Mouse (Mus musculus): ENCODE measurements around the gene Atf7. TPM values are rescaled to one million over a fixed set of nuclear protein-coding genes. Genes with fewer than 3 reads are reported as not detected.

The Atf7 gene
- total RNA-seq, 4 experiments from 2014 or later, result 40.8 to 44.8 (median 42.6) TPM

DNA sequence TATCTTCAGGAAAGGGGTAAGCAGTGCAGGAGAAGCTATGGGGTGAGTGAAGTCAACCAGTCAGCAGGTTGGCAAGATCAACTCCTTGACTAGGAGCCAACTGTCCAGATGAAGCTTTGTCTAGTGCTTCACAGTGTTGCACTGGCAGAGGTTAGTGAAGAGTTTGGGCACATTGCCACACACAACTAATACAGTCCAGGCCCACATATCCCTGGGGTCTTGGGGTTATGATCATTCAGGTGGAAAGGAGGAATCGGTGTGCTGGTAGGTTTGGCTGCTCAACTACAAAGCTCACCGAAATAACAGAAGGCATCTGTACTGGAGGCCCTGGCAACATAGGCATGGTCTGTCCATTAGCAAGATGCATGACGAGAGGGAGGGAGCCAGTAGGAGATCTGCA is 77.8 kb downstream of the Atf7 start:
- no peak for DNase-seq (ENCODE audit: low spot score in 2 of 2)

DNA sequence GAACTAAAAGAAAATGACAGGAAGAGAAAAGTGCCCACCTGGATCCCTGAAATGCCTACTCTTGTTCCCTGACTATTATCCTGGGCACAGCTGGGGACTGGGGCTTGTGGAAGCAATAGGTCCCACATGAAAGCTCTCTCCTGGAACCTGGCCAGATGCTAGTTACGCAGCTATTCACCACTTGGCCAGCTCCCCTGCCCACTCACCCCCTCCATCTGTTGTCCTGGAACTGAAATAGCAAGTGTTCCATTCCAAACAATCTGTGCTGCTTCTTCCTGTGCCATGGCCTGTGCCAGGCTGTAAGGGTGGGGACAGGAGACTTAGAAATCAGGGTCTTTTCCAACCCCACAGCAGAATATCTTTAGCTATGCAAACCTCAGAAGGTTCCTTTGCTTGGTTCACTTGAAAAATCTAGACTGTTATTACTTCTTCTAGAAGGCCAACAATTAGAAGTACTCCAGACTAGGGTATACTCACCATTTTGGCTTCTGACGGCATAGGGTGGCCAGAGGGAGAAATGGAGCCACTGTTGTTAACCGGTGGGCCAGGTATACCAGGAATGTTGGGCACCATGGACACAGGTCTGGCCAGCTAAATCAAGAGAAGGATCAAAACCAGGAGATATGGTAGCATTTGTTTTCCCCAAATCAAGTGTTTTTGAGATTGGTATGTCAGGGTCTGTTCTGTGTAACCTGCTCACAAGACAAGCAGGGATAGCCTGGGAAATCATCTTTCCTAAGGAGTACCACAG is 78.4 kb downstream of the Atf7 start:
- DNase-seq (ENCODE audit: low spot score in 2 of 2), result peak; percentile 54 to 91

DNA sequence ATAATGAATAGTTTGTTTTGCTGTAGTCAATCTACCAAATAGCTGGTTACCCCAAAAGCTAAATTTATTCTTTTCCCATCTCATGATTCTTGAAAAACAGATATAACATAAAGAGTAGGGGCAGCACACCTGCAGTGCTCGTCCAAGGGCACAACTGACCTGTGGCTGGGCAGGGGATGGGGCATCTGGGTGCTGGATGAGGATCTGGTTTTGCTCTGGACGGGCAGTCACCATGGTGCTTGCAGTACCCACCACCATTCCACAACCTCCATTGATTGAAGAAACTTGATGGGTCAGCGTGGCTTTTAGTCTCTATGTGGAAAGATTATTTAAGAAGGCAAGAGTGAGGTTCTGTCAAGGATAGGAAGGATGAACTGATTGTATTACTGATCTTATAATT is 79.0 kb downstream of the Atf7 start:
- no peak for DNase-seq (ENCODE audit: low spot score in 2 of 2)

DNA sequence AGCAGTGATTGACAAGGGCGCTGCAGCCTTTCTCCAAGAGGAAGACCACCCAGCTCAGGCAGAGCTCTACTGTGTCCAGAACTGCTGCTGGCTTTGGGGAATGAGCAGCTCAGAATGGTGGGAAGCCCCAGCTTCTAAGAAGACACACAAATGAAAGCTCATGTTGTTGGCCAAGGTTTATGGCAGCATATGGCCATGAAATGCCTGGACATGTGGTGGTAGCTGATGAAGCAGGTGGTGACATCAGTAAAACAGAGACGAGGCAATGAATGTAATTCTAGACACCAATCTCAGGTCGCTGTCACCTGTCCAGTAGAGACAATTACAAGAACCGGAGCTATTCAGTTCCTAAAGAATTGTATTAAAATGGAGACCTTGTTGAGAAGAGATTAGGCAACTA is 80.5 kb downstream of the Atf7 start:
- DNase-seq (ENCODE audit: low spot score in 2 of 2), result no peak

DNA sequence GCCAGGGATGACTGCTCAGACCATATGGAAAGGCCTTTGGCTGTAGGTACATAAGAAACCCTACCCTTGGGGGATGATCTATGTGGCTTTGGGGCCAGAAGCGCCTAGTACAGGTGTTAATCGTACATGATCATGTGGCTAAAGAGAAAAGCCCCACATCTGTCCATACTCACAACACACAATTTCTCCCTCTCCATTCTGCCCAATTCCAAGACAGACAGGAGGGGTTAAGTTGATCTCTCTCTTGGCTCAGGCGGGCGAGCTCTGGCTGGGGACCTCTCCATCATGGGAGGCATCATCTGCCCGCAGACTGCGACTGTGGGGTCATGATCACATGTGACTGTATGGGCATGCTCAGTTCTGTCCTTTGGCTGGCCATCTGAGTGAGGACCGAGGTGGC is 91.3 kb downstream of the Atf7 start:
- DNase-seq (ENCODE audit: low spot score in 2 of 2), result no peak

DNA sequence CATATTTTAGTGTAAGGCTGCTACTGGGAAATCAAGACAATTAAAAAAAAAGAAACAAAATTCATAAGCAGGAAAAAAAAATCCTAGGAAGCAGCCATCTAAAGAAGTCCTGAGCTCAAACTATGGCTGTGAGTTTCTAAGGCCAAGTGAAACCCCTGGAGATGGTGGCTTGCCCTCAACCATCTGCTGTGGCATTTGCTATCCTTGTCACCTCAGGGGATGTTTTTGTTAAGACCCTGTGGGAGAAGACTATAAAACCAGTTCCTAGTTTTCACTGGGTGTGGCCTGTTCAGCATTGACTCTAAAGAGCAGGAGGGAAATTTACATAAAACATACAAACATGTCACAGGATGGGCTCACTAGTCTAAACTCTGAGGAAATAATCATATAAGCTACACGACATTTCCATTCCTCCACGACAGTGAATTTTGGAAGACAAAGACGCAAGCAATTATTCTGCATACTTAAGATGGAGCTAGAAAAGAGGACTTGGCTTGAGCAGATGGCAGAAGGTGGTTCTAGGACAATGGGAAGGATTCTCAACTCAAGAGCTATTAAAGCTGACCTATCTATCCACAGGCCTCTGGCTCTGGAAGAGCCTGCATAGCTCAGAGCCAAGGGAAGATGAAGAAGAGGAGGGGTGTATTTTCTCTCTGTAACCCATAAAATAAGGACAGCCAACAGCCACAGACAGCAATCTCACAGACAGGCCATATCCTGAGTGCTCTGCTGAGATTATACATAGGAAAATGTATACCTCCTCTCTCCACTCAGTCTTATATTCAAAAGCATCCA is 93.0 kb downstream of the Atf7 start:
- no peak for DNase-seq (ENCODE audit: low spot score in 2 of 2)

DNA sequence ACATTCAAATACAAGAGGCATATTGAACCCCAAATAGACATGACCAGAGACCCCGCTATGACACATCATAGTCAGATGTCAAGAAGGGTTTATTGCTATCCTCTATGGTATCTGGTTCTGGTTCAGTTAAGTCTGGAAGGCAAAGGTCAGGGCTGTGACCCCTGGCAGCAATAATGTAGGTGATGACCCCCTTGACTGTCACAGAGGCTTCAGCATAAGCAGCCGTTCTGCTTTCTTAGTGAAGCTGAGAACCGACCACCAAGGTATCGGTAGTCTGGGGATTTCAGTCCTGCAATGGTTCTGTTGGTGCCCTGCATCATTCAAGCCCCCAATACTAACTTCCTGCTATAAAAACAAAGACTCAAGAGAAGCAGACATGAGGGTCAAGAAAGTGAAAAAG is 93.7 kb downstream of the Atf7 start:
- no peak for DNase-seq (ENCODE audit: low spot score in 2 of 2)

DNA sequence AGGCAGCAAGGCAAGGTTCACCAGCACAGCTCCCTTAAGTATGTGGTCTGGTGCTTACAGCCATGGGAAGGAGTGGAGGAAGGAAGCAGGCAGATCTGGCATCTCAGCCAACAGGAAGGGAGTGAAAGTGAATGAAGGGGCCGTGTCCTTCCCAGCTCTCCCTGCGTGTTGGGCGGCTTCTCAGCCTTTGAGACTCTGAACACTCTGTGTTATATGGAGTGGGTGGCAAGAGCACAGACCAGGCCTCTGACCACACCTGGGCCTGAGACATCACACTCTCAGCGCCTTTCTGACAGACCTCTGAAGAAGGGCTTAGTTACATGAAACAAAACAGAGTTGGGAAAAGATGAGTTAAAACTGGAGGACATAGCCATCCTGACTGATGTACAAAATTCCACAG is 94.7 kb downstream of the Atf7 start:
- no peak for DNase-seq (ENCODE audit: low spot score in 2 of 2)

DNA sequence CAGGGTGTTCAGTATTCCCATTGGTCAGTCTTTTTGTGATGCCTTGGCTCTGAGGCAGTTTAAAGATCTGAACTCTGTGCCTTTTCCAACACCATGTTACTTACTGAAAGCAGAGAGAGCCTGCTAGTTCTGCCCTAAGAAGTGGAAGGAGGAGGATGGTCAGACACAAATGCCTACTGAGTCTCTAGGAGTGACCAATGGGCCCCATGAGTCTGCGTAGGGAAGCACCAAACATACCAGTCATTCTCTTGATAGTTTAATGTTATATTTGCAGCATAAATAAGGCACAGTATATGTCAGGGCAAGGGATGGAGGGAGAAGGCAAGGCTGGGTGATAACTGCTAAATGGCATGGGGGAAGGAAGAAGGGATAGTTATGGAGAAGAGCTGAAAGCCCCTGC is 96.9 kb downstream of the Atf7 start:
- no peak for DNase-seq (ENCODE audit: low spot score in 2 of 2)

DNA sequence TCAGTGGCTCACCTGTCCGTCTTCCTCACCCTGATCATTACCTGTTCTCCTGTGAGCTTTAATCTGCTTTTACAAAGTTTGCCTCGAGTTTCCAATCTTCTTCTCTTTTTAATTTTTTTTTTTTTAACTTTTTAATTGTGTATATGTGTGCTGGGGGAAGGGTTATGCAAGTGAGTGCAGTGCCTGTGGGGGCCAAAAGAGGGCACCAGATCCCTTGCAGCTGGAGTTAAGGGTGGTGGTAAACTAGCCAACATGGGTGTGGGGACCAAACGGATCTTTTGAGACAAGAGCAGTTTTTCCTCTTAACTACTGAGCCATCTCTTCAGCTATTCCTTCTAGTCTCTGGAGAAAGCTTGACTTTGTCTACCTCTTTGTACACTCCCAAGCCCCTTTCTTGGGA is 97.3 kb downstream of the Atf7 start:
- no peak for DNase-seq (ENCODE audit: low spot score in 2 of 2)

DNA sequence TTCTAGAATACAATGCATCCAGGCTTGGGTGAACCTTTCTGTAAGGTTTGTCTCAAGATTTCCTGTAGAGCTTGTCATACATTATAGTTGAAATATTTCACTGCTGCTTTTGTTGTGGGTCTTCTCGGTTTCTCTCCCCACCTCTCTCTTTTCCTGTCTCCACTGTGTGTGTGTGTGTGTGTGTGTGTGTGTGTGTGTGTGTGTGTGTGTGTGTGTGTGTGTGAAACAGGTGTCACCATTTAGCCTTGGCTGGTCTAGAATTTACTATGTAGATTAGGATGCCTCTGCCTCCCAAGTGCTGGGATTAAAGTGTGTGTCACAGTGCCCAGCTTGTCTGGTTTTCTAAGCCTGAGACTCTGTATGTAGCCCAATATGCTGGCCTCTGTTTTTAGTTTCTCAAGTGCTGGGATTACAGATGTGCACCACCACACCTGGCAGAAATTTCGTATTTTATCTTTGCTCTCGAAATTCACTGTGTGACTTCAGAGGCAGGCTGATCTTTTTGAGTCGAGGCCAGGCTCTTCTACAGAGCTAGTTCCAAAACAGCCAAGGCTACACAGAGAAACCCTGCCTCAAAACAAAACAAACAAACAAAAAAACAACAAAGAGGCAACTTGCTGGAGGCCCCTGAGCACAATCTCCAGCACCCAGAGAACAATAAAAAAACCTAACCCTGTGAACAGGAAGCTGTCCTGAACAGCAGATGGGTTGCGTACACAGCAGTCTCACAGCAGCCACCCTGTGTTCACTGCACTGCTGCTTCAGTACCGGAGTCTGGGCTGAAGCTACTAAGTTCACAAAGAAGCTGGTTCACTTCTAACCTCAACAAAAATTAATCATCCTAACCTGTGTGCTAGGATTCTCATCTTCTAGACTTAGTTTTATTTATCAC is 98.9 kb downstream of the Atf7 start:
- DNase-seq (ENCODE audit: low spot score in 2 of 2), result no peak

DNA sequence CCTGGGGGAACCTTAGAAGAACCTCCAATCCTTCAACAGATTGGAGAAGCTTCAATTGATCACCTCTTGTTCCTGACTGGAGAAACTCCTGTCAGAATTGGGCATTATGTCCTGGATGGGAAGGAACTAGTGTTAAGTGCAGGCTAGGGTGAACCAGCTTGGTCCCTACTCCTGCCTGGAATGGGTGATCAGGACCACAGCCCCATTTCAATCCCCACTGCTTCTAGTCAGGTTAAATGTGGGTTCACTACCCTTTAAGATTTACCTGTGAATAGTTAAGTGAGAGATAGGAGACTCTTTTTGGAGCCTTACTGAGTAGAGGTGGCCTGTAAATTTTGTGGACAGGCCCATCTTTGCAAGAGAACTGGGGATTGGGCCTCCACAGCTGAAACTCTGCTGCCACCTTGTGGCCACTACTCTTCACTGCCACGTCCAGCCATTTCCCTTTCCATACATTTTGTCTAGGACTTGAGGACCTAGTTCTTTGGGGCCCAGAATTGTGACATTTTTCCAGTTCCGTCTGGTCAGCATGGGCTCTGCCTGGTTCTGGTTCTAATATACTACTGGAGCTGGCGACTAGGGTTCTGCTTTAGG is 100.3 kb downstream of the Atf7 start, which contains the start of gene Npff:
Gene Npff (minus strand): TSS at position 51 of the 594 bp plus-strand sequence.
- peak in 1 of 2 experiments; percentile 63 for DNase-seq (ENCODE audit: low spot score in 2 of 2)

DNA sequence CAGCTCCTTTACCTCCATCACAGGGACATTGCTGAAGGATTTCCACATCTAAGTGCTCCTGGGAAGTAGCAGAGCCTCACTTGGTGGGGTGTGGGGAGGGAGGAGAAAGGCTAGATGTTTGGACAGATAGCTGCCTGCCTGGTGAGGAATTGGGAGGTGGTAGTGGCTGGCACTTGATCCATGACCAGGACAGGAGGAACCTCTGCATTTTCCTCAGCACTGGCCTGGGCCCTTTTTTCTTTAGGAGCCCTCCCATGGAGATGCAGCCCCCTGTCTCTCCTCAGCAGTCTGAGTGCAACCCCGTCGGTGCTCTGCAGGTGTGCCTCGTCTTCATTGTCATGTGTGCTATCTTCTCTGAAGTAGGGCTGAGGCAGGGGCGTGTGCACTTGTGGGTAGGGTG is 103.8 kb downstream of the Atf7 start:
- no peak for DNase-seq (ENCODE audit: low spot score in 2 of 2)

DNA sequence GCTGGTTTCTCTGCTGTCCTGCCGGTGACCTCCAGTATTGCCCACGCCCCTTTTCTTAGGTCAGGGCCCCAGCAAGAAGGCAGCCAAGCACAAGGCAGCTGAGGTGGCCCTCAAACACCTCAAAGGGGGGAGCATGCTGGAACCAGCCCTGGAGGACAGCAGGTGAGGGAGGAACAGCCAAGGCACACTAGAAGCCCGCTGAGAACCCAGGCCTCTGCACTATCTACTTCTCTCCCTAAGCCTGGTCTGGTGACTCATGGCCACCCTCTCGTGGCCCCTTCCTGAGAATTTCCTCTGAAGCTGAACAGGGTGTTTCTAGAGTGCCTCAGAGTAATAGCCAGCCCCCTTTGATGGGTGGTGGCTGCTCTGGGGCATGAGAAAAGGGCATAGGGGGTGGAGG is 104.8 kb downstream of the Atf7 start:
- DNase-seq (ENCODE audit: low spot score in 2 of 2), result no peak

DNA sequence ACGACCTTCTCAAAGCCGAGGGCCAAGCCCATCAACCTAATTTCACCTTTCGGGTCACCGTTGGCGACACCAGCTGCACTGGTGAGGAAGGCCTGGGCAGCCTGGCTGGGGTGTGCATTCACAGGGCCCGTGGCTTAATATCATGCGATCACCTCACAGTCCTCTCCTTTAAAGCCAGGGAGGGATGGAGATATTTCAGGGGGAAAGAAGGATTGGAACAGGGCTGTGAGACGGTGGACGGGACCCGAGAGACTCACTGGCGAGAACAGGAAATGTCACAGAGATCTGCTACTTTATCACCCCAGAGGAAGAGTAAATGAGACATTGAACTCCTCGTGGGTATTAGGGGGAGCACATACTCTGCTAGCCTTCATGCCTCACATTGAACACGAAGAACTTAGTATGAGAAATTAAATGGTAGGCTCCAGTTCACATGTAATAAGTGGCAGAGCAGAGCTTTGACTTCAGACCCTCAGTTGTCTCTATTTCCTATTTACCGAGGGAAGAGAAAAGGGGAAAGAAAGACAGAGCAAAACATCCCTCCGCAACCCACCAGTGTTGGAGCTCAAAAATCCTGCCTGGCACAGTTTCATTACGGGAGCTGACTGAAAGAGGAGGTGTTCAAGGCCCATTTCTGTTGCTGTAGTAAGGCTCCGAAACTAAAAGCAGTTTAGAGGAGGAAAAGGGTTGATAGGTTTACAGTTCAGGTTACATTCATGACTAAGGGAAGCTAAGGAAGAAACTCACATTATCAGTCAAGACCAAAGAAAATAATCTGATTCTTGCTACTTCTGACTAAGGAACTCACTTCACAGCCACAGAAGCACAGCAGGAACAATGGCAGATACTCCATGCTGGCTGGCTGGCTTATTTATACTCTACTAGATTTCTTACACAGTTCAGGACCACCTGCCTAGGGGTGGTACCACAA is 105.8 kb downstream of the Atf7 start:
- no peak for DNase-seq (ENCODE audit: low spot score in 2 of 2)

DNA sequence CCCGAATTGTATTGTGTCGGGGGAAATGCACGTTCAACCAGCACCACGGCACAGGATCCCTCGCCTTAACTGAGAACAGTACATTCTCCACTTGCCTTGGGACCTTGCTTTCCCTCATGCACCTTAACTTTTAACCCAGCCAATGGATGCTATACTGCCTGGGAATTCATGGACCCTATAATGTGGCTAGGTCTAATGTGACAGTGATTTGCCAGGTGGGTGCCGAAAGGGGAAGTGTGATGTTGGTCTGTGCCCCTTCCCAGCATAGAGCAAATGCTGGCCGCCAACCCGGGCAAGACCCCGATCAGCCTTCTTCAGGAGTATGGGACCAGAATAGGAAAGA is 106.4 kb downstream of the Atf7 start:
- no peak for DNase-seq (ENCODE audit: low spot score in 2 of 2)

DNA sequence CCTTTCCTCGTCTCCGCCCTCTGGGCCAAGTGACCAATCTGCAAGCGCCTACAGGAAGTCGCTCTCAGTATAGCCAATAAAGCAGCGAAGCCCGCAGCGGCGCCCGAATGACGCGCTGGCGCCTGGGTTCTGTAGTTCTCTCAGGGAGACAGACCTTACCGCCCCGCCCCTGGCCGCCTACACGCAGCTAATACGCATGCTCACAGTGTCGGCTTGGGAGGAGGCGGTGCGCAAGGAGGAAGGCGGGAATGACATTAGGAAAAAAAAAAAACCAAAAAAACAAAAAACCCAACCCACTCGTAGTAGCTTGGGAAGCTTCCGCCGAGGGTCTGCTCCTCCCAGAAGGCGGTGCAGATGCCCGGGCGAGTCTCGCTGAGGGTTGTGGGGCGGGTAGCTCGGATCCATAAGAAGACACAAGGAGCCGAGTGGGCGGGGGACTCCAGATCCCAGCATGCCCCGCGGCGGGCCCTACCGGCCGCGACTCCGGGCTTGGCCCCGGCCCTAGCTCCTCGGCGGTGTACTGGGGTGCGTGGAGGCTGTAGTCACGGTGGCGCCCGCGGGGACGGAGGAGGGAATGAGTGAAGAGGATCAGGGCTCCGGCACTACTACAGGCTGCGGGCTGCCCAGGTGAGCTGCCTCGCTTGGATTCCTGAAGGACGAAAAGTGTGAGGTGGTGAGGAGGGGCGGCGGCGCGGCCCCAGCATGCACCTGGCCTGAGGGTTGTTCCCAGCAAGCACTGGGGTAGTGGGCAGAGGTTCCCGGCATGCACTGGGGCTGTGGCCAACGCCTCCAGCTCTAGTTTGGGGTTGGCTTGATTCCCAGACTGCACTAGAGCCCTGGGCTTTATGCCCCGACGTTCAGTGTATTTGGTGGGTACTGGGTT is 107.0 kb downstream of the Atf7 start, which contains the start of gene Tarbp2:
Gene Tarbp2 (plus strand): TSS at position 217 of the 883 bp plus-strand sequence.
- DNase-seq (ENCODE audit: low spot score in 2 of 2), result peak; percentile 98 to 100

DNA sequence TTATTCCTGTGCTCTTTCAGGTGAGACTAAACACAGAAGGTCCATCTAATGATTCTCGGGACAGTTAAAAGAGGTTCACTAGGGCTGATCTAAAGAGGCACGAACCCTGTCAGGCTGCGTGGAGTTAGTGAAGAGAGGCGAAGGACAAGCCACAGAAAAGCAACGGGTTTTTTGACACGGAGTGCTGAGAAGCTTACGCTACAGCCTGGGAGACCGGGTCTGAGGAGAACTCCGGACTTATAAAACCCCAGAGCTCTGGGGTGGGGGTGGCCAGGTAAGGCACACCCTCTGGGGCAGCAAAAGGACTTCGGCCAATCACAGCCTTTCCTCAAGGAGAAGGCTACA is 107.7 kb downstream of the Atf7 start:
- no peak for DNase-seq (ENCODE audit: low spot score in 2 of 2)

DNA sequence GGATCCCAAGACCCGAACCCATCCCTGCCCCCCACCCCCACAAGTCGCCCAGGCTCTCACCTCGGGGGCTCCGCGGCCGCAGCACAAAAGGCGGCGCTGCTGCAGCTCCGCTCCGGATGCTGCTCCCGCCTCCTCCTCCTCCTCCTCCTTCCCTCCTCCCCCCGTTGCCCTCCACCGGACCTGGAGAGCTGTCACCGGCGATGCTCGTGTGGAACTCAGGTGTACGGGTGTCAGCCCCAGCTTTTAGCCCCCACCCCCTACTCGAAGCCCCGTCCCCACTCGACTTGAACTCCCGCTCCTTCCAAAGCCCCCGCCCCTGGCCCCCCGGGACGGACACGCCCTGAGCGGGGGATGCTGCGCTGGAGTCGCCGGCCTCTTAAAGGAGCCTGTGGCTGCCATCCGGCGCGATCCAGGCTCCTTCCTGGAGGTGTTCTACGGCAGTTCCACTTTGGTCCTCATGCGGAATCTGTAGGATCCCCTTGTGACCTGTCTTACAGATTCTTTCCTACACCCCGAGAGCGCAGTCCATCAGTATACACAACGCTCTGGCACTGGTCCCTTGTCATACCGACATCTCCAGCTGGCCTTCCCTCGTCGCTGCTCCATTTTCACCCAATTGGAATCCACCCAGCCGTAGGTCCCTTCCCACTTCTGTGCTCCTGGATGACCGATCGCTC is 108.4 kb downstream of the Atf7 start, which contains the start of gene Map3k12:
Gene Map3k12 (minus strand): TSS at position 337 of the 677 bp plus-strand sequence.
- peak; percentile 66 to 76 for DNase-seq (ENCODE audit: low spot score in 2 of 2)

Measured in left cerebral cortex, adult 8-10 months (tissue).